Mouse (Mus musculus) kidney, postnatal 0 days (tissue): ENCODE data around the gene Srp68. TPM values are rescaled to one million over a fixed set of nuclear protein-coding genes. Genes with fewer than 3 reads are reported as not detected.

Experiments used
- ATAC-seq: fragments of 200-750 bp; cut with Nextera tagmentation; replicated peaks from 2 replicates; pipeline ENCODE4 v1.8.0; 2017; ENCODE audit warnings: low read depth, moderate number of reproducible peaks, moderate TSS enrichment, moderate library complexity; ENCODE audit not compliant: low FRiP score
- DNase-seq: peaks from one replicate; pipeline ENCODE4 v3.0.0-alpha.2; 2016; ENCODE audit warnings: low spot score
- H3K27ac ChIP-seq: fragments of 300-500 bp; sonication (generic); 2 replicates; pipeline ENCODE4 v1.5.1; 2014; ENCODE audit warnings: mild to moderate bottlenecking
- H3K27me3 ChIP-seq: fragments of 300-500 bp; sonication (generic); 2 replicates; pipeline ENCODE4 v1.6.1; 2014; ENCODE audit warnings: low read length, mixed read lengths; ENCODE audit not compliant: insufficient read depth
- H3K36me3 ChIP-seq: fragments of 300-500 bp; sonication (generic); 2 replicates; pipeline ENCODE4 v1.6.1; 2014; ENCODE audit warnings: low read length, mixed read lengths; ENCODE audit not compliant: insufficient read depth
- H3K4me1 ChIP-seq: fragments of 300-500 bp; sonication (generic); replicated peaks from 2 replicates; pipeline ENCODE4 v1.6.1; 2014; ENCODE audit warnings: antibody characterized with exemption, low read length, mixed read lengths; ENCODE audit not compliant: insufficient read depth
- H3K4me2 ChIP-seq: fragments of 300-500 bp; sonication (generic); 2 replicates; pipeline ENCODE4 v1.6.1; 2014; ENCODE audit warnings: mild to moderate bottlenecking, low read length, moderate library complexity, mixed read lengths
- H3K4me3 ChIP-seq: fragments of 300-500 bp; sonication (generic); replicated peaks from 2 replicates; pipeline ENCODE4 v1.5.1; 2014; ENCODE audit warnings: low read depth, low read length
- H3K9ac ChIP-seq: fragments of 300-500 bp; sonication (generic); 2 replicates; pipeline ENCODE4 v1.6.1; 2014; ENCODE audit warnings: low read depth, low read length
- H3K9me3 ChIP-seq: fragments of 300-500 bp; sonication (generic); replicated peaks from 2 replicates; pipeline ENCODE4 v1.6.1; 2016; ENCODE audit warnings: low read length, inconsistent platforms, mixed read lengths
- CTCF ChIP-seq: IDR thresholded peaks from 2 replicates; pipeline ENCODE4 v1.5.1; 2016; ENCODE audit warnings: antibody characterized with exemption, low read depth, mild to moderate bottlenecking, moderate library complexity
- whole genome bisulfite sequencing: fragments of 180-500 bp; shearing (Covaris S2); extraction: QIAGEN DNeasy Blood & Tissue Kit; methylation state at CpG from one replicate; pipeline ENCODE4 v1.1.7; 2014; 5-methylcytosine and 5-hydroxymethylcytosine counted together
- polyA plus RNA-seq: library from polyadenylated mRNA; unstranded; fragments of >200 nt; fragmentation: Nextera tagmentation; extraction: Ambion mirVana; gene quantifications from 2 replicates; pipeline ENCODE4 v1.2.1, GENCODE M21; 2015

The Srp68 gene
- polyA plus RNA-seq, 1 experiment from 2014 or later = 62.1 TPM

DNA sequence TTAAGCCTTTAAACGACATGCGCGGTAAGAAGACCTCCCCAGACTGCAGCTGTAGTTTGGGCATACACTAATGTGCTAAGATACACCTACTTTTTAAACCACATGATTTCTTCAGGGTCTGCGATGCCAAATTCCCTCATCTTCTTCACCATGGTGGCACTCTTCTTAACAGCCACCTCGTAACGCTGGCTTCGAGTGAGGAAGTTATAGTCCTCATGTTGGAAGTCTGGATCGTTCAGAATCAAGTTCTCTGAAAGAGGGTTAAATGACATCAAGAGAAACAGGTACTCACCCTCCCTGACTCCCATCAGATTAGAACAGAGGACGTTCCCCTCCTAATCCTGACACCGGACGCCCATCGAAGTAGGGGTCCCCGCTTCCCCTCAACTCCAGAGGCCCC is 75.9 kb downstream of the Srp68 start:
- peak overlapping the region; percentile 94 for H3K27ac ChIP-seq
- peaks cover 5% of the 10 kb centered on the region; the same call in 1 of the 2 replicates for H3K36me3 ChIP-seq
- peak; percentile 29 for DNase-seq
- H3K27me3 ChIP-seq = no peaks in the 10 kb centered on the region
- peaks cover 2% of the 10 kb centered on the region; the same call in 1 of the 2 replicates for H3K4me1 ChIP-seq
- no peak for ATAC-seq
- WGBS = 20% methylated on average over 13 of the region's 13 CpGs
- H3K9me3 ChIP-seq = no peaks in the 10 kb centered on the region
- no peak for TF ChIP-seq CTCF
- H3K9ac ChIP-seq = peak overlapping the region; percentile 88
- H3K4me3 ChIP-seq = peak overlapping the region; percentile 75
- peak overlapping the region; percentile 80 for H3K4me2 ChIP-seq

DNA sequence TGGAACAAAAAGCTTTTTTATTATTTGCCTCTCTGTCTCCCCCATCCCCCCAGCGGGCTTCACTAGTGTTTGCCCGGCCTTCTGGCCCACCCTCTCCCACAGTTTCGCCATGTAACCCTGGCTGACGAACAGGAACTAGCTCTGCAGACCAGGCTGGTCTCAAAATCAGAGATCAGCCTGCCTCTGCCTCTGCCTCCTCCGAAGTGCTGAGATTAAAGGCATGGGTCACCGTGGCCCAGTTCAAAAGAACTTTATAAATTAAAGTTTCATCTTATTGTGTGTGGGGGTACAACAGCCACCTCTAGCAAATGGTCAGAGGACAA is 76.5 kb downstream of the Srp68 start:
- Histone ChIP-seq H3K9ac (0 out of 2 replicates have a peak overlapping the region, but pooled peaks have one; percentile 88), H3K27me3 (no peaks in the 10 kb centered on the region), H3K9me3 (no peaks in the 10 kb centered on the region), H3K4me3 (0 out of 2 replicates have a peak overlapping the region, but pooled peaks have one; percentile 8), H3K4me1 (peaks cover 2% of the 10 kb centered on the region; the same call in 1 of the 2 replicates), H3K36me3 (peaks cover 5% of the 10 kb centered on the region; the same call in 1 of the 2 replicates), H3K4me2 (peak overlapping the region; percentile 80), H3K27ac (no peak overlapping the region)
- ATAC-seq = no peak
- WGBS = 85% methylated on average over 6 of the region's 6 CpGs
- no peak for DNase-seq
- TF ChIP-seq CTCF = no peak

DNA sequence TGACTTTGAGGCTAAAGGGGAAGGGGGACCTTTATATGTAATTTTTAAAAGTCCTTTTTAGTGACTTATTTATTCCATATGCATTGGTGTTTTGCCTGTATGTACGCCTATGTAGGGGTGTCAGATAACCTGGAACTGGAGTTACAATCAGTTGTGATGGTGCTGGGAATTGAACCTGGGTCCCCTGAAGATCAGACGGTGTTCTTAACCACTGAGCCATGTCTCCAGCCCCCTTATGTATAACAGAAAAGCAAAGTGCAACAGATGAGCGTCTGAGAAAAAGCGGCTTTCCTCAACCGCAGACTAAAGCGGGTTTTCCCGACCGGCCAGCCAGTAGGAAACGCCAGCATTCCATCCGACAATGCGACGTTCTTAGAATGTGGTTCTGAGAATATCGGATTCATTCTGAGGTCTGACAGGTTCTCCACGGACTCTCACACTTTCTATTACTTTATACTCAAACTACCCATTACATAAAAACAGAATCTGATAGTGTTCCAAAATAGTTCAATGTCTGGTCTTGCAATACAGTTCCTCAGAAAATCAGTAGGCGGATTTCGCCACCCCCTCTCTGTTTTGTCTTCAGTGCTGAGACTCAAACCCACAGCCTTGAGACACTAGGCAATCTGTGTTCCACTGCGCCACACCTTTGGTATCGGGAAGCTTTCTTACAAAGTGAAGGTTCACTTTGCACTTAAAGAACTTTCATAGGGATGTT is 77.0 kb downstream of the Srp68 start:
- DNase-seq = no peak
- no peaks in the 10 kb centered on the region for H3K27me3 ChIP-seq
- 0 out of 2 replicates have a peak overlapping the region, but pooled peaks have one; percentile 8 for H3K4me3 ChIP-seq
- no peak for TF ChIP-seq CTCF
- 94% methylated on average over 18 of the region's 18 CpGs for WGBS
- H3K4me1 ChIP-seq = peaks cover 2% of the 10 kb centered on the region; the same call in 1 of the 2 replicates
- no peak for ATAC-seq
- no peak overlapping the region for H3K27ac ChIP-seq
- 0 out of 2 replicates have a peak overlapping the region, but pooled peaks have one; percentile 80 for H3K4me2 ChIP-seq
- no peak overlapping the region for H3K9ac ChIP-seq
- peaks cover 6% of the 10 kb centered on the region; the same call in 1 of the 2 replicates for H3K36me3 ChIP-seq
- no peaks in the 10 kb centered on the region for H3K9me3 ChIP-seq

DNA sequence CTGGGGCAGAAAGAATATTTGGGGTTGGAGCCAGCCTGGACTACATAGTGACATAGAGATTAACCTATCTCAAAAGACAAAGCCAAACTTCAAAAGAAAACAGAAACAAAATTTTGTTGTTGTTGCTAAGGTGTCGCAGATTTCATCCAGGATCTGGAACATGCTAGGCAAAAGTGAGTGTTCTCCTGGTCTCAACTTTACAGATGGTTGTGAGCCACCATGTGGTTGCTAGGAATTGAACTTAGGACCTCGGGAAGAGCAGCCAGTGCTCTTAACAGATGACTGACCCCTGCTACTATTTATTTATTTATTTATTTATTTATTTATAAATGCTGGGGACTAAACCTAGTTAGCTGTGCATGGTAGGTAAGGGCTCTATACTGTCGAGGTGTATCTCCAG is 77.7 kb downstream of the Srp68 start:
- Histone ChIP-seq H3K4me1 (peaks cover 2% of the 10 kb centered on the region; the same call in 1 of the 2 replicates), H3K9ac (no peak overlapping the region), H3K36me3 (peaks cover 9% of the 10 kb centered on the region; the same call in 1 of the 2 replicates), H3K4me3 (no peak overlapping the region), H3K9me3 (no peaks in the 10 kb centered on the region), H3K27ac (peak overlapping the region; percentile 13; the same call in 1 of the 2 replicates), H3K4me2 (0 out of 2 replicates have a peak overlapping the region, but pooled peaks have one; percentile 80), H3K27me3 (no peaks in the 10 kb centered on the region)
- 83% methylated on average over 3 of the region's 3 CpGs for WGBS
- TF ChIP-seq CTCF = no peak
- DNase-seq (no peak), ATAC-seq (no peak)

DNA sequence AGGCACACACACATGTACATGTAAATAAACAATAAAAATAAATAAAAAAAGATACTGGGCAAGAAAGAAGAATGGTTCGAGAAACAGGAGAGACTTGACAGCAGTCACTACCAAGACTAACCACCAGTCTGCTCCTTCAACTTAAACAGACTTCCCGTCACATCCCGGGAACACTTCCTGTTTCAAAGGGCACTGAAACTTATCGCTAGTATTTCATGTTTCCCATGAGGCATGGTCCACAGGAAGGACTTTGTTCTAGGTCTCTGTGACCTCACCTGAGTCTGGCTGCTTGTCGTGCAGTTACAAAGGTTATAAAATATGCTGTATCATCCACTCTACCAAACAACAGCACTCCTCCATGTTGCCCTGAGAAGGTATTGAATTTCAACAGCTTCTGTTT is 78.8 kb downstream of the Srp68 start:
- TF ChIP-seq CTCF = peak; percentile 31; the same call in 1 of the 2 replicates
- Histone ChIP-seq H3K4me2 (no peak overlapping the region), H3K4me3 (no peak overlapping the region), H3K9ac (no peak overlapping the region), H3K9me3 (no peaks in the 10 kb centered on the region), H3K4me1 (peaks cover 2% of the 10 kb centered on the region; the same call in 1 of the 2 replicates), H3K27me3 (no peaks in the 10 kb centered on the region), H3K27ac (peak overlapping the region; percentile 51; the same call in 1 of the 2 replicates), H3K36me3 (peaks cover 9% of the 10 kb centered on the region; the same call in 1 of the 2 replicates)
- DNase-seq (peak; percentile 54), ATAC-seq (0 out of 2 replicates have a peak, but pooled peaks have one; percentile 15)
- 53% methylated on average over 5 of the region's 5 CpGs for WGBS

Other genes starting within 250 kb of the Srp68 start
- 1,980 and 2,021 TPM in 2 replicates for gene H3f3b, start 246.3 kb downstream of the Srp68 start, polyA plus RNA-seq
- gene Unk, start 243.9 kb downstream of the Srp68 start, polyA plus RNA-seq = 21.4 and 23.3 TPM in 2 replicates
- 0.54 and 0.75 TPM in 2 replicates for gene Unc13d, start 196.3 kb downstream of the Srp68 start, polyA plus RNA-seq
- gene Wbp2, start 187.2 kb downstream of the Srp68 start, polyA plus RNA-seq = 121 and 125 TPM in 2 replicates
- 40.8 and 41.7 TPM in 2 replicates for gene Trim47, start 147.0 kb downstream of the Srp68 start, polyA plus RNA-seq
- 3.1 and 3.3 TPM in 2 replicates for gene Trim65, start 143.1 kb downstream of the Srp68 start, polyA plus RNA-seq
- gene Mrpl38, start 135.3 kb downstream of the Srp68 start, polyA plus RNA-seq = 81.1 and 89.8 TPM in 2 replicates
- gene Fbf1, start 106.1 kb downstream of the Srp68 start, polyA plus RNA-seq = 16.8 and 20.0 TPM in 2 replicates
- gene Ten1, start 75.4 kb downstream of the Srp68 start, polyA plus RNA-seq = 44.0 and 47.2 TPM in 2 replicates
- gene Acox1, start 75.2 kb downstream of the Srp68 start, polyA plus RNA-seq = 55.5 and 64.0 TPM in 2 replicates
- 3.9 and 4.1 TPM in 2 replicates for gene Evpl, start 36.1 kb downstream of the Srp68 start, polyA plus RNA-seq
- gene Galr2, start 6.7 kb upstream of the Srp68 start, polyA plus RNA-seq = 0.13 and 0.18 TPM in 2 replicates
- 56.5 and 59.1 TPM in 2 replicates for gene Exoc7, start 33.0 kb upstream of the Srp68 start, polyA plus RNA-seq
- gene Foxj1, start 61.2 kb upstream of the Srp68 start, polyA plus RNA-seq = 2.5 TPM in 2 replicates
- 7.4 and 8.1 TPM in 2 replicates for gene Rnf157, start 138.8 kb upstream of the Srp68 start, polyA plus RNA-seq
- 53.5 and 53.6 TPM in 2 replicates for gene Ubald2, start 159.9 kb upstream of the Srp68 start, polyA plus RNA-seq
- gene Qrich2, start 192.0 kb upstream of the Srp68 start, polyA plus RNA-seq = 0.24 and 0.32 TPM in 2 replicates
- 150 and 167 TPM in 2 replicates for gene Prpsap1, start 220.0 kb upstream of the Srp68 start, polyA plus RNA-seq